Mouse (Mus musculus): Measurements from ENCODE around the gene Gm973.
A peak's percentile ranks its signal among the peaks of the same experiment; 100 is the strongest.
"Not testable (repeated sequence)": the region's sequence is repeated elsewhere in the genome, so short reads cannot be mapped to it uniquely, and the experiment has no call there.

Gm973 gene

DNA sequence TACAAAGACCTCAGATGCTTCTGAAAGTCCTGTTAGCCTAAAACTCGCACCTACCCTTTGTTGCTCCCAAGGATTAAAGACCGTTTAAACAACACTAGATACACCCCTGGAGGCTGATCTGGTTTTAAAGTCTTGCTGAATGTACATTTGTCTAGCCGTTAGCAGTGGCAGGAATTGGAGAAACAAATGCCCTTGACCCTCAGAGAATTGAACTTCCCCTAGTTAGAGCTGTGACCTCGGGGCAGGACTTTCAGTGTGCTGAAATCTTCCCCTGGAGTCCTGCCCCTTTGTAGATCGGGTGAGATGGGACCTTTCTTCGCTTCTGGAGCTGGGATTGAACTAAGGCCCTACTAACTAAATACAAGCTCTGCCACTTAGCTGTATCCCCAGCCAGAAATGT is 113.1 kb downstream of the Gm973 start:
- DNase-seq (ENCODE audit: low spot score): no peak

- DNase-seq (ENCODE audit: low spot score): not testable (repeated sequence)
These were observed 114.3 kb downstream of the Gm973 start for GRCm38 (mm10) chr1:59630356-59630755.

- DNase-seq (ENCODE audit: low spot score): no peak
These were observed 116.1 kb downstream of the Gm973 start for GRCm38 (mm10) chr1:59631986-59632659.

DNA sequence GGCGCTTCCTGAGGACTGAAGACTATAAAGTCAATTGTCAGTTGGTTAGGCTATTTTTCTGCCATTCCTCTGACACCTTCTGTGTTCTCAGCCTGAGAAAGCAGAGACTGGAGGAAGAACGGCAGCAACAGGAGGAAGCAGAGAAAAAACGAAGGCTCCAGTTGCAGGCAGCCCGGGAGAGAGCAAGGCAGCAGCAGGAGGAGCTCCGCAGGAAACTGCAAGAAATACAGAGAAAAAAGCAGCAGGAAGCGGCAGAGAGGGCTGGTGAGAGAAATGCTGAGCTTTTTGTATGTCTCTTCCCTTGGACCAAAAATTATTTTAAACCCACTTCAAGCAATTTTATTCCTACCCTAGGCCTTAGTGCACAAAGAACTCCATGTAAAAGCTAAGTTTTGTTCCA is 117.0 kb downstream of the Gm973 start:
- no peak for DNase-seq (ENCODE audit: low spot score)

- no peak for DNase-seq (ENCODE audit: low spot score)
These were observed 120.3 kb downstream of the Gm973 start for GRCm38 (mm10) chr1:59636349-59636748.

GRCm38 (mm10) chr1:59638371-59638770 is 122.3 kb downstream of the Gm973 start:
- DNase-seq (ENCODE audit: low spot score): no peak

GRCm38 (mm10) chr1:59642488-59642887 is 126.4 kb downstream of the Gm973 start:
- DNase-seq (ENCODE audit: low spot score): no peak

DNA sequence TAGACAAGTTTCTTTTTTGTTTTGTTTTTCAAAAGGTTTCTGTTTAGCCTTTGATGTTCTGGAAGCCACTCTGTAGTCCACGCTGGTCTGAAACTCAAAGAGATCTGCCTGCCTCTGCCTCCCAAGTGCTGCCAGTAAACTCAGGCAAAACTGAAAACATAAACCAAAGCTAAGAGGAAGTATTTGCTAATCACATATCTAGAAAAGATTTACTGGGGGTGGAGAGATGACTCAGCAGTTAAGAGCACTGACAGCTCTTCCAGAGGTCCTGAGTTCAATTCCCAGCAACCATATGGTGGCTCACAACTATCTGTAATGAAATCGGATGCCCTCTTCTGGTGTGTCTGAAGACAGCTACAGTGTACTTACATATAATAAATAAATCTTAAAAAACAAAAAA is 130.4 kb downstream of the Gm973 start:
- DNase-seq (ENCODE audit: low spot score): not testable (repeated sequence)

- no peak for DNase-seq (ENCODE audit: low spot score)
These were observed 135.2 kb downstream of the Gm973 start for GRCm38 (mm10) chr1:59651201-59651819.

GRCm38 (mm10) chr1:59653243-59653911 is 137.3 kb downstream of the Gm973 start:
- DNase-seq (ENCODE audit: low spot score): no peak

DNA sequence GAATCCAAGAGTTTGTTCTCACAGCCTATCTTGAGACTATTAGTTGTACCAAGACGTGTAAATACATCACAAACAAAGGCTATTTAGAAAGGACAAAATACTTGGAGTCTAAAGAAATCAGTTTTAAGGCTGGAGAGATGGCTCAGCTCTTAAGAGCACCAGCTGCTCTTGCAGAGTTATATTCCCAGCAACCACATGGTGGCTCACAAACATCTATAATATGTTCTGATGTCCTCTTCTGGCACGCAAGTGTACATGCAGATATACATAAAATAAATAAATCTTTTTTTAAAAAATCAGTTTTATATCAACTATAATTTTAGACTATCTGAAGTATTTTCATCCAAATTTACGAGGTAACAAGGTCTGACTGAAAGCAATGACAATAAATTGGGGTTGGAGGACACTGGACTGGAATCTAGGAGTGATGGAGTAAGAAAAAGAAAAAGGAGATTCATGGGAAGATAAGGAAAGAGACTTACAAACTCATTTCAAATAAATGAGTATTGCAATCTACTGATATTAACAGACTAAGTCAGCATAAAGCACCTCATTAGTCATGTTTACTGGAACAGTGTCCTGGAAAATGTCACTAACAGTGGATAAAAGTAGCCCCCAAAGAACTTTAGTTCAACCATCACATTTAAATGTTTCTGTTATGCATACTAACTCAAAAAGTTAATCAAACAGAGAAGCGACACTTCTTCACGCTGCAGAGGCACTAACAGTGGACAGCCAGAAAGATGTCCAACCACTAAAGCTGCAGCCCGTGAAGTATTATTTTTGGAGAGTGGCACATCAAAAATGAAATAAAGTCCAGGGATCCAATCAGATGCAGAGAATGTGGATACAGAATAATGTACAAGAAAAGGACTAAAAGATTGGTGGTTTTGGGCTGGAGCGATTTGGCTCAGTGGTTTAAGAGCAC is 140.4 kb downstream of the Gm973 start:
- DNase-seq (ENCODE audit: low spot score): no peak

GRCm38 (mm10) chr1:59663456-59664135 is 147.5 kb downstream of the Gm973 start:
- no peak for DNase-seq (ENCODE audit: low spot score)

GRCm38 (mm10) chr1:59668871-59669270 is 152.8 kb downstream of the Gm973 start:
- no peak for DNase-seq (ENCODE audit: low spot score)

DNA sequence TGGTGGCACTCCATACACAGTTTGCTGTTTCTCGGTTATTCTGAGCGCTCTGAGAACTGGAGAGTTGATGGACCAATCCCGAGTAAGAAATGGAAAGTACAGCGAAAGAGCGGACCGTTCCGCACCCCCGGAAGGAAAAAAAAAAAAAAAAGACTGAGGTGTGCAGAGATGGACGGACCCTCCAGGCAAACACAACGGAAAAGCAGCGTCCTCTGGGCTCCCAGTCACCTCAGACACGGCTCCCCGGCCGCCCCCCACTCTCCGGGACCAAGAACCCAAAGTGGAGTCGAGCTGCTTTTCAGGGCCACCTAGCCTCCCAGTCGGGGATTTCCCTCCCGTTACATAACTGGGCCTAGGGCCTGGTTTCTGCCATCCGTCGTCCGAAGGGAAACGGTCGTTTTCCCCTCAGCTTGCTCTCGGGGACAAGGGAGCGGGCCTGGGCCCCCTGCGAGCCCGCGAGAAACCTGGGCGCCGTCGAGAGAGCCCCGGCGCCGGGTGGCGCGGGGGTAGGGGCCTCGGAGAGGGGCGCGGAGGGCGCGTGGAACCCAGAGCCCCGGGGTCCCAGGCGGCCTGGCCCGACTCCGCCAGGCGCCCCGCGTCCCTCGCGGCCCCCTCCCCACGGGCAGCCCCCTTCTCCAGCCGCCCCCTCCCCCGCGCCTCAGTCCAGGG is 154.0 kb downstream of the Gm973 start:
- peak; percentile 11 for DNase-seq (ENCODE audit: low spot score)

- peak; percentile 89 for DNase-seq (ENCODE audit: low spot score)
These were observed 154.6 kb downstream of the Gm973 start, which contains the start of gene Sumo1 for GRCm38 (mm10) chr1:59670641-59671168. Sumo1 (minus strand) TSS chr1:59670834.

DNA sequence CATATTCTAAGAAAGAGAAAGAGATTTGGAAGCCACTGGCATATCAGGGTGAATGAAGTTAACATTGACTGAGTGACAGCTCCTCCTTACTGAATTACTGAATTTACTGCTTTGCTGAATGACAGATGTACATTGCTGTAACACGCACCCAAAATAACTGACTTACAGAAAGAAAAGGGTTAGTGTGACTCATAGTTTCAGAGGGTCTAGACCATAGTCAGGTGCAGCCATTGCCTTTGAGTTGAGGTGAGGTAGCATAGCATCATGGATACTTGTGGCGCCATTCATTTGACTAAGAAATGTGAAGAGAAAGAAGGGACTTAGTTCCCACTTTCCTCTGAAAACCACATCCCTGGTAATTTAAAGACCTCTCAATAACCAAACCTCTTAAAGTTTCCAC is 157.6 kb downstream of the Gm973 start:
- DNase-seq (ENCODE audit: low spot score): no peak

DNA sequence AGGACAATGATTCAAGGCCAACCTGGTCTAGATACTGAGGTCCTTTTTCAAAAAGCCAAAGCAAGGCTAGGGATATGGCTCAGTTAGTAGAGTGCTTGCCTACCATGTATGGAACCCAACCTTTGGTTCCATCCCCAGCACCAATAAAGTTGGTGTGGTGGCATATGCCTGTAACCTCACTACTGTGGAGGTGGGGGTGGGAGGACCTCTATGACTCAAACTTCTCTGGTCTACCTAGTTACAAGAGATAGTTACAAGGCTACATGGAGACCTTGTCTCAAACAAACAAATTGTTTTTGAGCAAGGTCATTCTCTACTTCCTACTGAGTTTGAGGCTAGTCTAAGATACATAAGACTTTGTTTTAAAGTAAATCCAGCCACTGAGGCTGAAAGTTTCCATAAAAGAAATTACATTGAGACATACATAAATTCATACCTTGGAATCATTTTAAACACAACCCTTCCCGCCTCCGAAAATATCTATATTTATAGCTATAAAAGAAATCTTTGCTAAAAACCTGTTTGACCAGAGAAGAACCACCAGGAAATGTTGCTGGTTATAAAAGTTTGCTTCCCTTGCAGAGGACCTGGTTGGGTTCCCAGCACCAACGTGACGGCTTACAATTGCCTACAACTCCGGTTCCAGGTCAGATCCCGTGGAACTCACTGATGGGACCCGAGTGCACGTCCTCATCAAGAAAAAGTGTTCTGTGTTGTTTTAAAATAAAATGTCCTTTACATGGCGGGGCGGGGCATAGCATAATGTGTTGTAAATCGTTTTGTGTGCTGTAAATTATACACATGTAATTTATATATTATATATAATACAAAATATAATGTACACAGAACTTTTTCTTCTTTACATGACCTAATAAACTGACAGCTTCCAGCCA is 168.1 kb downstream of the Gm973 start:
- no peak for DNase-seq (ENCODE audit: low spot score)

- DNase-seq (ENCODE audit: low spot score): peak; percentile 96
These were observed 169.0 kb downstream of the Gm973 start, which contains the start of gene Nop58 for GRCm38 (mm10) chr1:59684819-59685755. Nop58 (plus strand) TSS chr1:59684971.
